Mouse (Mus musculus) cortical plate, adult 2 months (tissue): ENCODE results near the gene Ccdc137. TPM values are rescaled to one million over a fixed set of nuclear protein-coding genes. Genes with fewer than 3 reads are reported as not detected.

Experiments
- H3K27ac ChIP-seq: fragments of 200-500 bp; 2 replicates; pipeline ENCODE4 v1.5.1; 2012; ENCODE audit warnings: low read length, control low read depth, inconsistent platforms; ENCODE audit not compliant: insufficient read depth
- H3K4me1 ChIP-seq: fragments of 200-500 bp; 2 replicates; pipeline ENCODE4 v1.6.1; 2011; ENCODE audit warnings: low read length; ENCODE audit not compliant: control insufficient read depth, insufficient read depth
- H3K4me3 ChIP-seq: fragments of 200-500 bp; 2 replicates; pipeline ENCODE4 v1.5.1; 2011; ENCODE audit warnings: mild to moderate bottlenecking, low read length, control low read depth; ENCODE audit not compliant: insufficient read depth
- CTCF ChIP-seq: fragments of 200-500 bp; IDR thresholded peaks from 2 replicates; pipeline ENCODE4 v1.5.1; 2011; ENCODE audit warnings: mild to moderate bottlenecking, control low read depth, low read length; ENCODE audit not compliant: insufficient read depth; ENCODE audit errors: extremely low read depth
- POLR2A ChIP-seq: fragments of 200-500 bp; IDR thresholded peaks from 2 replicates; pipeline ENCODE4 v1.6.1; 2011; ENCODE audit warnings: mild to moderate bottlenecking, low read length, control low read depth; ENCODE audit not compliant: insufficient read depth; ENCODE audit errors: extremely low read depth
- polyA plus RNA-seq: library from polyadenylated mRNA; depleted of rRNA; stranded (reverse); fragments of >200 nt; gene quantifications from 2 replicates; pipeline ENCODE4 v1.2.3, GENCODE M21; 2012

Gene Ccdc137
- polyA plus RNA-seq, 1 experiment = 27.6 TPM

DNA sequence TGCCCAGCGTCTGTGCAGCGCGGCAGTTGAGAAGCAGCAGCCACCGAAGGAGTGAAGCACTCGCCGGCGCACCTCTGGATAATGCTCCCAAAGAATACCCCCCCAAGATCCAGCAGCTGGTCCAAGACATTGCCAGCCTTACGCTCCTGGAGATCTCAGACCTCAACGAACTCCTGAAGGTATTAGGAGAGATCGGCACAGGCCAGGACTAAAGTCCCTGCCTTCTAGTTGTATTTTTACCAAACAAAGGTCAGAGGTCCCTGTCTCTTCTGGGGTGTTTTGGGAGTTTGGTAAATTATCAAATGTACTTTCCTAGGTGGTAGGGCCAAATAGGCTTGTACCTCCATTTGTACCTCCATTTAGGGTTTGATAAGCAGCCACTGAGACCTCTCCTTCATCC is 27.3 kb downstream of the Ccdc137 start:
- Histone ChIP-seq H3K4me1 (peaks cover 4% of the 10 kb centered on the region; the same call in 1 of the 2 replicates), H3K27ac (no peak overlapping the region), H3K4me3 (peak overlapping the region; percentile 90)
- TF ChIP-seq POLR2A = no peak
- no peak for TF ChIP-seq CTCF

- H3K27ac ChIP-seq = no peak overlapping the region
- no peak overlapping the region for H3K4me3 ChIP-seq
- peaks cover 7% of the 10 kb centered on the region for H3K4me1 ChIP-seq
- TF ChIP-seq CTCF (no peak), POLR2A (no peak)
These were observed 30.6 kb downstream of the Ccdc137 start for GRCm38 (mm10) chr11:120488516-120488915.

DNA sequence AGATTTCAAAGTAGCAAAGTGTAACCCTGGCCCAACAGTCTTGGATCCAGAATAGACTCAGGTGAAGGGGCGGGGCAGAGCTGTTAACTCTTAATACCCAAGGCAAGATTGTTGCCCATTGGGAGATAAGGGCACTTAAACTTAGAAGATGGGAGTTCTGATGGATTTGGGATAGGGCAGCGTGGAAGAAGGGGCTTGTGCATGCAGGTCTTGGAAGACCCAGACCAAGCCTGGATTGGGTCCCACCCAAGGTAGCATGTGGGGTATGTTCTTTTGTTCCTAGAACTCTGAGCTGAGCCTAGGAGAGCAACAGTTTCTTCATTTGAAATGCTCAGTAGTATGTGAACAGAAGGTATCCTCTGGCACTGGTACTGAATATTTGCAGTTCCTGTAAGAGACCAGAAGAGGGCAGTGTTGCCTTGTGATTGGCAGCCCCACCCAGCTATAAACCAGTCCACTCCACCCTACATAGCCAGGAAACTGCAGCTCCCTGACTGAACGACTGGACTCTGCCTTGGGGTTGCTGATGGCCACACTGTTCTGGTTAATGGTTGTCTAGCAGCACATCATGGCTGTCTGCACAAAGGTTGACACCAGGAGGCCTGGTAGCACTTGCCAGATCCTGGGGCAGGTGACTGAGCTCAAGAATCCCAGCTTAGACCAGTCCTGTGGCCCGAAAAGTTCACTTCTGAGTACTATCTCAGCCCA is 31.3 kb downstream of the Ccdc137 start:
- Histone ChIP-seq H3K27ac (no peak overlapping the region), H3K4me1 (peaks cover 7% of the 10 kb centered on the region), H3K4me3 (no peak overlapping the region)
- TF ChIP-seq CTCF (peak; percentile 96), POLR2A (0 out of 2 replicates have a peak, but pooled peaks have one; percentile 31)

DNA sequence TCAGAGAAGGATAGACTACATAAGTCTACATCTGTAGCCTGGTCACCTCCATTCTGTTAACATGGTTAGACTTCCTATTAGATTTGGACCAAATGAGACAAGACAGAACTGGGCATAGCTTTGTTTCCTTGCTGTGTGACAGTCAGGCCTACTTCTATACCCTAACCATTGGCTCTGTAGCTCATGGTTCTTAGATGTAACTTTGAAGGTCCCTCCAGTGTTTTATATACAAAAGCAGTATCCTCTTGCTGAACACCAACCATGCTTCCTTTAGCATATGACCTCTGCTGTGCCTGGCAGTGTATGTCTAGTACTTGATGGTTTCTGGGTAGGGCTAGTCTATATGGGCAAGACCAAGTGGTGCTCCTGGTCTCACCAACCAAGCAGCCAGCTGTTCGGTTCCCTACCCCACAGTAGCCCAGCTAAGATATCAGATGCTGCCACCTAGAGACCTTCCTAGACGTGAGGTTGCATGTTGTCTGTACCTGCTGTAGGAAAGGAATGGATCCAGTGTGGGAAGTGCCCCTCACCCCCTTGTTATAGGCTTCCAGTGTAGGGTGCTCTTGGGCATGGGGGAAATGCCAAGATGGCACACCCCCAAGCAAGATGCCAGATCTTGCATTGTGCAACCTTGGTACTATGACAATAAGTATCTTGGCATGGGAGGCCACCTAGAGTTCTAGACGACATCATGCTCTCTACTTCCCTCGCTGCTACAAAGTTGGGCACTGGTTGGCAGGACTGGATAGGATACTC is 32.6 kb downstream of the Ccdc137 start:
- Histone ChIP-seq H3K4me1 (peaks cover 7% of the 10 kb centered on the region), H3K27ac (no peak overlapping the region), H3K4me3 (no peak overlapping the region)
- TF ChIP-seq POLR2A (no peak), CTCF (no peak)

- Histone ChIP-seq H3K27ac (no peak within 1 kb of the TSS), H3K4me1 (peaks cover 3% of the 10 kb centered on the region), H3K4me3 (peak within 1 kb of the TSS; percentile 48)
- TF ChIP-seq CTCF = no peak
- TF ChIP-seq POLR2A = peak; percentile 40; the same call in 1 of the 2 replicates
These were observed 33.6 kb downstream of the Ccdc137 start, which contains the start of gene Slc25a10 for GRCm38 (mm10) chr11:120491317-120492023. Gene Slc25a10, plus strand, starts transcription at chr11:120491840.

DNA sequence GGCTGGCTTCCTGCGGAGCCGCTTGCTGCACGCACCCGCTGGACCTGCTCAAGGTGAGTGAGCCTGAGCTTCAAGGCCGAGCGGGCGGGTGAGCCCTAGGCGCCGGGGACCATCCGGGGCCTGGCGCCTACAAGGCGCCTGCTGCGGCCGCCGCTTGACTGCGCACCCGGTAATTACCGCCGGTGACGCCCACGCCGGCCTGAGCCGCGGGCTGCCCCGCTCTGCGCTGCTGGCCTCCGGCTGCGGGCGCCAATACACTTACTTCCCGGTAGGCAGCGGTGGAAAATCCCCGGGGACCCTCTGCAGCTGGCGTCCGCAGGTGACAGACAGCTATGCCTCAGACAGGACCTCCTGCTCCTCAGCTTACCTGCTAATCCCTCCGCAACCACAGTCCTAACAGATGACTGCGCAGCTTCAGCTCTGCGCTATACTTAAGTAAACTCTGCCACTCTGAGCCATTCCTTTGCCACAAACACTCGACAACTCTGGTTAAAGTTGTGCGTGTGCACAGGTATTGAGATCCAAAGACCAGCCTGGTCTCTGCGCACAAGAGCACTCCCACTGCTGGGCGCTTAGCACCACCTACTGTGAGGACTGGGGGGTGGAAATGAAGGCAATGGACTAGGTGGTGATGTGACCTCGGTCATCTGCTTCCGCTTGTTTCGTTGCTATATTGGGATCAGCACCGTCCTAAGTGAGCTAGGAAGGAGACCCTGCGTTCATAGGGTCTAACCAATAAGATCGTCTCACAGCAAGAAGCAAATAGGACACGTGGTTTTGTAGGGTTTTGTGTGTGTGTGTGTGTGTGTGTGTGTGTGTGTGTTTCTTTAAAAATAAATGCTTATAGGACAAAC is 34.3 kb downstream of the Ccdc137 start:
- Histone ChIP-seq H3K4me3 (peak overlapping the region; percentile 48), H3K27ac (no peak overlapping the region), H3K4me1 (peaks cover 3% of the 10 kb centered on the region)
- TF ChIP-seq POLR2A = no peak

GRCm38 (mm10) chr11:120492878-120493203 is 34.9 kb downstream of the Ccdc137 start:
- no peak overlapping the region for H3K27ac ChIP-seq
- peaks cover 3% of the 10 kb centered on the region for H3K4me1 ChIP-seq
- TF ChIP-seq POLR2A = no peak
- peak overlapping the region; percentile 48; the same call in 1 of the 2 replicates for H3K4me3 ChIP-seq

- no peak overlapping the region for H3K4me3 ChIP-seq
- no peak overlapping the region for H3K27ac ChIP-seq
- H3K4me1 ChIP-seq = peaks cover 3% of the 10 kb centered on the region
- TF ChIP-seq CTCF = no peak
- no peak for TF ChIP-seq POLR2A
These were observed 35.4 kb downstream of the Ccdc137 start for GRCm38 (mm10) chr11:120493351-120493750.

GRCm38 (mm10) chr11:120493911-120494310 is 36.0 kb downstream of the Ccdc137 start:
- Histone ChIP-seq H3K4me3 (no peak overlapping the region), H3K4me1 (peaks cover 3% of the 10 kb centered on the region), H3K27ac (no peak overlapping the region)
- TF ChIP-seq CTCF (no peak), POLR2A (no peak)
